Mouse (Mus musculus): ENCODE measurements around the gene Clspn. TPM values are rescaled to one million over a fixed set of nuclear protein-coding genes. Genes with fewer than 3 reads are reported as not detected.
"Not testable (repeated sequence)": the region's sequence is repeated elsewhere in the genome, so short reads cannot be mapped to it uniquely, and the experiment has no call there.

Gene Clspn
- total and polyA plus RNA-seq, 2 experiments from 2014 or later: 1.2 to 1.5 TPM

DNA sequence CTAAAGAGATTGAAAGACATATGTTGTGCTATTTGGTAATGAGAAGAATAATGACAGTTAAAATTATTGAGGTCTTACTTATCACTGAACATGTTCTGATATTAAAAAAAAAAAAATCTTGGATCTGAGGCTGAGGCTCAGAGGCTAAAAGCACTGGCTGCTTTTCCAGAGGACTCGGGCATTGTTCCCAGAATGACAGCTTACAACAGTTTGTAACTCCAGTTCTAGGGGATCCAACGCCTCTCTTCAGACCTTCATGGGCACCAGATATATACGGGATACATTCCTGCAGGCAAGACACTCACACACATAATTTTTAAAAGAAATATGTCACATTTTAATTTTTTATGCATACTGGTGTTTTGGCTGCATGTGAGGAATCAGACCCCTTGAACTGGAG lies 30.6 kb upstream of the Clspn start:
- H3K27ac ChIP-seq (ENCODE audit: low read depth, low read length): no peak overlapping the region
- no peak overlapping the region for H3K4me3 ChIP-seq (ENCODE audit: low read depth, low read length)
- H3K4me2 ChIP-seq (ENCODE audit: low read depth, low read length, poor library complexity, severe bottlenecking): no peak overlapping the region
- peaks cover 3% of the 10 kb centered on the region; the same call in 1 of the 2 replicates for H3K36me3 ChIP-seq (ENCODE audit: insufficient read depth, low read length)
- peaks cover 4% of the 10 kb centered on the region; the same call in 1 of the 2 replicates for H3K4me1 ChIP-seq (ENCODE audit: insufficient read depth, low read length)
- H3K9me3 ChIP-seq (ENCODE audit: low read length): no peaks in the 10 kb centered on the region
- no peak for TF ChIP-seq CTCF (IDR thresholded peaks at IDR 0.05)
- no peak for DNase-seq (ENCODE audit: low spot score)
- ATAC-seq (ENCODE audit: low FRiP score): no peak
- H3K27me3 ChIP-seq (ENCODE audit: insufficient read depth, low read length): no peaks in the 10 kb centered on the region
- 82% methylated on average over 3 of the region's 3 CpGs for WGBS
- no peak overlapping the region for H3K9ac ChIP-seq (replicated peaks; ENCODE audit: low read length, poor library complexity, severe bottlenecking)

GRCm38 (mm10) chr4:126526828-126527227 lies 29.9 kb upstream of the Clspn start:
- Histone ChIP-seq H3K4me3 (ENCODE audit: low read depth, low read length) (no peak overlapping the region), H3K4me1 (ENCODE audit: insufficient read depth, low read length) (peaks cover 9% of the 10 kb centered on the region), H3K9ac (replicated peaks; ENCODE audit: low read length, poor library complexity, severe bottlenecking) (no peak overlapping the region), H3K36me3 (ENCODE audit: insufficient read depth, low read length) (peaks cover 3% of the 10 kb centered on the region; the same call in 1 of the 2 replicates), H3K27ac (ENCODE audit: low read depth, low read length) (no peak overlapping the region), H3K4me2 (ENCODE audit: low read depth, low read length, poor library complexity, severe bottlenecking) (no peak overlapping the region), H3K9me3 (ENCODE audit: low read length) (no peaks in the 10 kb centered on the region), H3K27me3 (ENCODE audit: insufficient read depth, low read length) (no peaks in the 10 kb centered on the region)
- WGBS: 95% methylated on average over 5 of the region's 5 CpGs
- peak; percentile 35 for TF ChIP-seq CTCF (IDR thresholded peaks at IDR 0.05)
- DNase-seq (ENCODE audit: low spot score): no peak
- ATAC-seq (ENCODE audit: low FRiP score): no peak

- ATAC-seq (ENCODE audit: low FRiP score): no peak
- H3K4me2 ChIP-seq (ENCODE audit: low read depth, low read length, poor library complexity, severe bottlenecking): peak overlapping the region; percentile 85
- H3K9ac ChIP-seq (replicated peaks; ENCODE audit: low read length, poor library complexity, severe bottlenecking): peak overlapping the region; percentile 94
- H3K27ac ChIP-seq (ENCODE audit: low read depth, low read length): 0 out of 2 replicates have a peak overlapping the region, but pooled peaks have one; percentile 77
- peaks cover 11% of the 10 kb centered on the region for H3K4me1 ChIP-seq (ENCODE audit: insufficient read depth, low read length)
- TF ChIP-seq CTCF (IDR thresholded peaks at IDR 0.05): no peak
- H3K36me3 ChIP-seq (ENCODE audit: insufficient read depth, low read length): no peaks in the 10 kb centered on the region
- H3K9me3 ChIP-seq (ENCODE audit: low read length): no peaks in the 10 kb centered on the region
- H3K27me3 ChIP-seq (ENCODE audit: insufficient read depth, low read length): no peaks in the 10 kb centered on the region
- peak overlapping the region; percentile 75 for H3K4me3 ChIP-seq (ENCODE audit: low read depth, low read length)
- no peak for DNase-seq (ENCODE audit: low spot score)
- WGBS: 29% methylated on average over 5 of the region's 5 CpGs
These were observed 24.4 kb upstream of the Clspn start for GRCm38 (mm10) chr4:126532292-126532691.

DNA sequence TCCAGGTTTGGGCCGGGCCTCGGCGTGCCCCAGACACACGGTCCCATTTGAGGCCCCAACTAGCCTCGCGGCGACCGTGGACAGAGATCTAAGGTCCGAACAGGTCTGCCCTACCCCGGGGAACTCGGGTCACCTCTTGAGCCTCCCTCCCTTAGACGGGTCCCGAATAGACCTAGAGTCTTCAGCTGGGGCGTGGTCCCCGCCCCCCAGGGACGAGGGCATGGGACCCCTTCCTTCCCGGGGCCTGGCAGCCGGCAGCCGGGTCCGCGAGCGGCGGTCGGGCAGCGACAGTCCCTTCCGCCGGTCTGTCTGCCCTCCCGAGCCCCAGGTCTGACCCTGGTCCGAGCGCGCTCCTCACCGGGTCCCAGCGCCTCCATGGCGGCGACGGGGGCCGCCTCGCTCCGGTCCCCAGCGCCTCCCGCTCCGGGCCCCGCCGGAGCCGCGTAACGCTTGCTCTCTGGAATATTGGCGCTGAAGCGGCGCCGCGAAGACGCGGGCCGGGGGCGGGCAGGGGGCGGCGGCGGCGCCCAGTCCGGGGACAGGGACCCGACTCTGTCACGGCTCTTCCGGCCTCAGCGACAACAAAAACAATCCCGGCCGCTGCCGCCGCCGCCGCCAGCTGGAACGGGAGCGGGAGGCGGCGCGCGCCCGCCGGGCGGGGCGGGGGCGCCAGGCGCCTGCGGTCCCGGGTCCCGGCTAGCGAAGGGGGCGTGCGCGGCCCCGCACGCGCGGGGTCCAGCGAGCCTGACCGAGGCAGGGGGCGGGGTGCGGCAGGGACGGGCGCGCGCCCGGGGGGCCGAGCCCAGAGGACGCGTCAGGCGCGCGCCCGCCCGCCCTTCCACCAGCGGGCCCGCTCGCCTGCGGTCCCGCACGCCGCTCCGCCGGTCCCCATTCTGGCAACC lies 23.7 kb upstream of the Clspn start, which contains the start of gene Ago4:
Gene Ago4 (minus strand): TSS at position 646 of the 902 bp plus-strand sequence.
- Histone ChIP-seq H3K27ac (ENCODE audit: low read depth, low read length) (peak within 1 kb of the TSS; percentile 77), H3K4me2 (ENCODE audit: low read depth, low read length, poor library complexity, severe bottlenecking) (peak within 1 kb of the TSS; percentile 85), H3K9me3 (ENCODE audit: low read length) (no peaks in the 10 kb centered on the region), H3K4me1 (ENCODE audit: insufficient read depth, low read length) (peaks cover 11% of the 10 kb centered on the region), H3K27me3 (ENCODE audit: insufficient read depth, low read length) (no peaks in the 10 kb centered on the region), H3K4me3 (ENCODE audit: low read depth, low read length) (peak within 1 kb of the TSS; percentile 75), H3K36me3 (ENCODE audit: insufficient read depth, low read length) (no peaks in the 10 kb centered on the region), H3K9ac (replicated peaks; ENCODE audit: low read length, poor library complexity, severe bottlenecking) (peak within 1 kb of the TSS; percentile 94)
- ATAC-seq (ENCODE audit: low FRiP score): peak; percentile 86
- TF ChIP-seq CTCF (IDR thresholded peaks at IDR 0.05): no peak
- WGBS: under 1% methylated on average over 81 of the region's 120 CpGs
- peak; percentile 91 for DNase-seq (ENCODE audit: low spot score)

GRCm38 (mm10) chr4:126533729-126534070 lies 23.0 kb upstream of the Clspn start:
- H3K27ac ChIP-seq (ENCODE audit: low read depth, low read length): peak overlapping the region; percentile 77; the same call in 1 of the 2 replicates

DNA sequence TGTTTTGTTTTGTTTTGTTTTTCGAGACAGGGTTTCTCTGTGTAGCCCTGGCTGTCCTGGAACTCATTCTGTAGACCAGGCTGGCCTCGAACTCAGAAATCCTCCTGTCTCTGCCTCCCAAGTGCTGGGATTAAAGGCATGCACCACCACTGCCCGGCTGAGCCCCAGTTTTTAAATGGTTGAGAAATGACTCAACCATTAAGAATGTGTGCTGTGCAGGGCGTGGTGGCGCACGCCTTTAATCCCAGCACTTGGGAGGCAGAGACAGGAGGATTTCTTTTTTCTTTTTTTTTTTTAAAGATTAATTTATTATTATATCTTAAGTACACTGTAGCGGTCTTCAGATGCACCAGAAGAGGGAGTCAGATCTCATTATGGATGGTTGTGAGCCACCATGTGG lies 21.1 kb upstream of the Clspn start:
- H3K27ac ChIP-seq (ENCODE audit: low read depth, low read length); H3K36me3 ChIP-seq (ENCODE audit: insufficient read depth, low read length); ATAC-seq (ENCODE audit: low FRiP score); H3K9me3 ChIP-seq (ENCODE audit: low read length); H3K4me2 ChIP-seq (ENCODE audit: low read depth, low read length, poor library complexity, severe bottlenecking); H3K27me3 ChIP-seq (ENCODE audit: insufficient read depth, low read length); DNase-seq (ENCODE audit: low spot score); H3K9ac ChIP-seq (replicated peaks; ENCODE audit: low read length, poor library complexity, severe bottlenecking); H3K4me3 ChIP-seq (ENCODE audit: low read depth, low read length): not testable (repeated sequence)
- peaks cover 11% of the 10 kb centered on the region for H3K4me1 ChIP-seq (ENCODE audit: insufficient read depth, low read length)
- WGBS: 96% methylated on average over 7 of the region's 7 CpGs

More at GRCm38 (mm10) chr4:126533729-126534070, 23.0 kb upstream of the Clspn start:
- no peak for TF ChIP-seq CTCF (IDR thresholded peaks at IDR 0.05)
- no peaks in the 10 kb centered on the region for H3K36me3 ChIP-seq (ENCODE audit: insufficient read depth, low read length)
- H3K4me1 ChIP-seq (ENCODE audit: insufficient read depth, low read length): peaks cover 11% of the 10 kb centered on the region
- ATAC-seq (ENCODE audit: low FRiP score): peak; percentile 42
- H3K4me2 ChIP-seq (ENCODE audit: low read depth, low read length, poor library complexity, severe bottlenecking): peak overlapping the region; percentile 85
- H3K9me3 ChIP-seq (ENCODE audit: low read length): no peaks in the 10 kb centered on the region
- H3K4me3 ChIP-seq (ENCODE audit: low read depth, low read length): peak overlapping the region; percentile 75
- WGBS: 7% methylated on average over 7 of the region's 7 CpGs
- H3K9ac ChIP-seq (replicated peaks; ENCODE audit: low read length, poor library complexity, severe bottlenecking): peak overlapping the region; percentile 94
- H3K27me3 ChIP-seq (ENCODE audit: insufficient read depth, low read length): no peaks in the 10 kb centered on the region
- no peak for DNase-seq (ENCODE audit: low spot score)

All from midbrain, postnatal 0 days (tissue).